Mouse (Mus musculus): ENCODE measurements around the gene Gm49661.
A peak's percentile ranks its signal among the peaks of the same experiment; 100 is the strongest.

The Gm49661 gene

DNA sequence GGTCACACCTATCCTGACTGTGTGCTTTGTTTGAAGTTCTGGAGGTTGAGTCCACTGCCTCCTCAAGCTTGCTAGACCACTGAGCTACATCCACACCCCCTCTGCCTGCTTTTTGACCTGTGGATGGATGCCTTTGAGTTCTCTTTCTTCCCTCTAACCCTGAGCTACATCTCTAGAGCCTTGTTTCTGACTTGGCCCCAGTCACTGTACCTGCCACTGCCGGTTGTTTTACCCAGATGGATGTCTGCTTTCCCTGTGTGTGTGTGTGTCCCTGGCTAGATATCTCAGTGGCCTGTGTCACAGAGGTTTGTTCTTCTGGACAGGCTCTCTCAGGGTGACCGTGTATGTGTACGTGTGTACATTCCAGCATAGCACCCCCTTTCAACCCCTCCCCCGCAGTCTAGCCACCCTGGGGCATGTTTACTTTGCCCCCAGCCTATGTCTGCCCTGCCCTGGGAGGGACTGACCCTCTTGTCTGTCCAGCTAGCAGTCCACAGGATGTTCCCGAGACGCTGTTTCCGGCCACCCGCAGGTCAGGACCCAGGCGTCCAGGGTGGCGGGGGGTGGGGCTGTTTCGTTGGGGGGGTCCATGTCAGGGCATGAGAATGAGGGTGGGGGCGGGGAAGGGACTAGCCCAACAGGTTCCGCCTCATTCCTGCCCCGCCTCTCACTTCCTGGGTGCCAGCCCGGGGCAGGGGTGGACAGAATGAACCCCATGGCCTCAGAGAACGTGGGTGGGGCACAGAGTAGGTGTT, 15.2 kb upstream of the Gm49661 start:
- peak; percentile 40 for DNase-seq (ENCODE audit: inconsistent ontology term)

DNA sequence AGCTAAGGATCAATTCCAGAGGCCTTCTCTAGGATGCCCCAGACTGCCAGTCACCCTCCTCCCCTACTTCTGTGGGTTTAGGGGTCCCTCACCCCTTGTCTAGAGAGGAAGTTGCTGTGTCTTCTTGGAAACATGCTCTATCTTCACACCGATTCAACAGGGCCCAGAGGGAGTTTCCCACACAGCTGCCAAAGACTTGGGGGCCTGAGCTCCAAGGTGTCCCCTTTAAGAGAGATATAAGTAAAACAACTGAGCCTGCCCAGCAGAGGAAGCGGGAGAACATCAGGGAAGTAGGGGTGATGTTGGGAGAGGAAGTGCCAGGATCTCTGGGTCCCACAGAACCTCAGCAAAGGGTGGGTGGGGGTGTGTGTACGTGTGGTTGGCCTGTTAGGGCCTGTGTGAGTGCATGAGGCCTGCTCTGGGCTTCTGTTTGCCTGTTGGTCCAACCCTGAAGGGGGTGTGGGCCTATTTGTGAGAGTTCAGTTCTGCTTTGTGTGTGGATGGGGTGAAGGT, 13.3 kb upstream of the Gm49661 start:
- no peak for DNase-seq (ENCODE audit: inconsistent ontology term)

DNA sequence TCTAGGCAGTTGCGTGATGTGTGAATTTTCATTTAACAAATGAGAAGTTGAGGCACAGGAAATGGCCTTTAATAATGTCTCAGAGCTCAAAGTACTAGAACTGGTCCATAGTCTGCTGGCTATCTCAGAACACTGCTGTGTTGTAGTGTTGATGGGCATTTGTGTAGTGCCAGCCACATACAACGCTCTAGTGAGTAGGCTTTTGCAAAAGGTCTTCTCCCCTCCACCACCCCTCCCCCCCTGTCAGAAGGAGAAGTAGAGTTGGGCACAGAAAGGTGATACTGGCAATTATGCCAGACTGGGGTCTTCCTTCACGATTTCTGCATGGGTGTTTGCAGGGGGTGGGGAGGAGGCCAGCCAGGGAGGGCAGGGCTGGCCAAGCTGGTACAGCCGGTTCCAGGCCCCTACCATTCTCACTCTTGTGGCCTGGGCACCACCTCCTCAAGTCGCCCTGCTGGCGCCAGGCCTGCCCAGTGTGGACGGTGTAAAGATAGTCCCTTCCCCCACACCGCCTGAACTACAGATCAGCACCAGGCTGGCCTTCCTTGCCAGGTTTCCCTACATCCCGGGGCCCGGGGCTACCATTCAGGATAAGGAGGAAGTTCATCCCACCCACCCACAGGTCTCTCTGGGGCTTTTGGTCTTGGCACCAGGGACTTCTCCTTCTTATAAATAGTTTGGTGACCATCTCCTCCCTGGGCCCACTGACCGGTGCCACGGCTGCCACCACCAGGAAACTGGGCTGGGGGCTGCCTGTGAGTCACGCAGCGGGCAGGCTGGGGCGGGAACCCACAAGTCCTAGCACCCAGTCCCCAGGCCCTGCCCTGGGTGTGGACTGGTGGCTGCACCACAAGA, 12.6 kb upstream of the Gm49661 start:
- no peak for DNase-seq (ENCODE audit: inconsistent ontology term)

DNA sequence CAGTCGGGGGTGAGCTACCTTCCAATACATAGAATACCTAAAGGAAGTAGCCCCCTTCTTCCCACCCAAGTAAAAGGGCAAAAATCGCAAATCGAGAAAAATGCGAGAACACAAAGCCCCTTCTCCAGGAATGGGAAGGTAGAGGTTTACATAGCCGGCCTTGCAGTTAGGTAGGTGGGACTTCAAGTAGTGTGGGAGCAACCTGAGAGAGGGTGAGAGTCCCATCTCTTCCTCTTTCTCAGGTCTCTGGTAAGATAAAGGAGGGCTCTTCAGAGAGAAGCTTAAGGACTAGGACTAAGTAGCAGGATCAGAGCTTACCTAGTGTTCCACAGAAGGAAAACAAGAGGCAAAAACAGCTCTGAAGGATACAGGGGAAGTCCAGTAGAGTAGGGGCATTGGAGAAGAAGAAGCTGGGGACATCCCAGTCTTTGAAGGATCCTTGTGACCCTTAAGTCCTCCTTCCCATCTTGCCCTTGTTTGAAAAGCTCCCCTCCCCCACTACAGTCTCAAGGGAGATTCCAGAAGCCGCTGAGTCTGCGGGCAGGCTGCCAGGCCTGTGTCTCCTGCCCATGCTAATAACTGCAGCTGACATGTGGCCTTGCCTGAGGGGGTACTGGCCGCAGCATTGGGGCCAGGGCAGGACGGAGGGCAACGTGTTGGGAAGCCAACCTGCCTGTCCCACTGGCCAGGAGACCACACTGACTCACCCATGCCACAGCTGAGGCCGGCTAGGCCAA, 11.6 kb upstream of the Gm49661 start:
- DNase-seq (ENCODE audit: inconsistent ontology term), result peak; percentile 89

DNA sequence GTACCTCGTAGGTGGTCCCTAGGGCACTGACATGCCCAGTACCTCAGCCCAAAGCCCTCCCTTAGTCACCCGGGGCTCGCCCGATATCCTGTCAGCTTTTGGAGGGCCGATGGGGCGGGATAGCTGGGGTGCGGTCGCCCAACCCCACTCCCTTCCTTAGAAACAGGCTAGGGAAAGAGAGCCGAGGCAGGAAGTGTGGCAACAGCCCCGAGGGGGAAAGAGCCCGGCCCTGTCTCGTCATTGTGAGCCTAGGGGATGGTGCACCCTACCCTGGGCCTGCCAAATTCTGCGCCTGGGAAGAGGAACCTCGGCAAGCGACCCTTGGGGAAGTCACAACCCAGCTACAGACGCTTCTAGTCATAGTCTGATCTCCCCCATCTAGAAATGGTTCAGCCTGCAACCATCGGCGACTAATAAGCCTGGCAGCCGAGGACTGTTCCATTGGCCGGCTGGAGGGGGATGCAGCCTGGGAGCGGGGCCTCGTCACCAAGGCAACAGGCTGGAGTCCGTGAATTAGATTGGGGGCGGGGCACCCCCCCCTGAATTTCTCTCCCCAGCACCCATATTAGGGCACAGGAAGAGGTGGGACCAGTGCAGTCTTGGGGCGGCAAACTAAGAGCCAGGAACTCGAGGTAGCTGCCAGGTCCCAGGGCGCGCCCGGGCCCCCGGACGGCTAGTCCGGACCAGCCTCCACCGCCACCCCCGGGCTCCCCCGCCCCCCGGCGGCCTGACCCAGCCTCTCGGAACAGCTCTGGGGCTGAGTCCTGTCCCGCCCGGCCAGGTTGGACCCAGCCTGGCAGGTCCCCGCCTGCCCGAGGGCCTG, 10.6 kb upstream of the Gm49661 start:
- peak; percentile 99 for DNase-seq (ENCODE audit: inconsistent ontology term)

DNA sequence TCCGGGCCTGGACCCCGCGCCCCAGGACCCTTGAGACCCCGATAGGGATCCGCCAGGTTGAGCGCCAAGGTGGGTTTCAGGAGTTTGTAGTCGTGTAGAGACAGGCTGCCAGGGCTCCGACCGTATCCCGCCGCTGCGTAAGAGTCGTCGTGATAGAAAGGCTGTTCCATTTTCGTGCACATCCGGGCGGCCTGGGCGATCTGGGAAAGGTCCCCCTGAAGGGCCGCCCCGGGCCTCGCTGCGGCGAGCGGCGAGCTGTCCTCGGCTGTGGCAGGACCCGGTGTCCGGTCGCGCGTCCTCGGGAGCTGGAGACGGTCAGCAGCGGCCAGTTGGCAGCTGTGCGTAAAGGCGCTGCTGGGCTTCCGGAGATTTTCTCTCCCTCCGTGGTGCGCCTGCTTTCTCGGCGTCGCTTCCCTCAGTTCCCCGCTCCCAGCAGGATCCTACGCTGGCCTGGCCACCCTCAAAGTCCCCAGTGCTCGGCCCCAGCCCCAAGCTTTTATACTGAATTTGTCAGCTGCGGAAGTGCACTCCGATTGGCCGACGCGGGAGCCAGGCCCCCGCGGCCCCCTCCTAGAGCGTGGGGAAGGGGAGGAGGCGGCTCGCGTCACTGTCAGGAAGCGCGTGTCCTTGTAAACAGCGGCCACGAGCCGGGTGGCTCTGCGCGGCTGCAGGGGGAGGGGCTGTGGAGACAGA, 9.2 kb upstream of the Gm49661 start, which contains the start of gene Junb:
Junb (minus strand) TSS at position 471 of the 693 bp plus-strand sequence.
- peak; percentile 100 for DNase-seq (ENCODE audit: inconsistent ontology term)

DNA sequence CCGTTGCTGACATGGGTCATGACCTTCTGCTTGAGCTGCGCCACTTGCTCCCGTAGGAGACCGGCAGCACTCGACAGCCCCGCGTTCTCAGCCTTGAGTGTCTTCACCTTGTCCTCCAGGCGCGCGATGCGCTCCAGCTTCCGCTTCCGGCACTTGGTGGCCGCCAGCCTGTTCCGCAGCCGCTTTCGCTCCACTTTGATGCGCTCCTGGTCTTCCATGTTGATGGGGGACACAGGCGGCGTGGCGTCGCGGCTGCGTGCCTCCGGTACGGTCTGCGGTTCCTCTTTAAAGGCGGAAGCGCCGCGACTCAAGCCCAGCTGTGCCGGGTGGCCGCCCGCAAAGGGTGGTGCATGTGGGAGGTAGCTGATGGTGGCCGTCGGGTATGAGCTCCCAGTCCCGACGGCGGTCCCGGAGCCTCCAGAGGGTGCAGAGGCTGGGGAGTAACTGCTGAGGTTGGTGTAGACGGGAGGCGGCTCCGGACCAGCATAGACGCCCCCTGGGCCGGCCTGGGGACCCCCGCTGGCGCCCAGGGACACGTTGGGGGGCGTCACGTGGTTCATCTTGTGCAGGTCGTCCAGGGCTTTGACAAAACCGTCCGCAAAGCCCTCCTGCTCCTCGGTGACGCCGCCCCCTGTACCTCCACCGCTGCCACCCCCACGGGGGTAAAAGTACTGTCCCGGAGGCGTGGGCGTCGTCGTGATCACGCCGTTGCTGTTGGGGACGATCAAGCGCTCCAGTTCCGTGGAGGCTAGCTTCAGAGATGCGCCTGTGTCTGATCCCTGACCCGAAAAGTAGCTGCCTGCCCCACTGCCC, 8.4 kb upstream of the Gm49661 start:
- DNase-seq (ENCODE audit: inconsistent ontology term), result peak; percentile 61

DNA sequence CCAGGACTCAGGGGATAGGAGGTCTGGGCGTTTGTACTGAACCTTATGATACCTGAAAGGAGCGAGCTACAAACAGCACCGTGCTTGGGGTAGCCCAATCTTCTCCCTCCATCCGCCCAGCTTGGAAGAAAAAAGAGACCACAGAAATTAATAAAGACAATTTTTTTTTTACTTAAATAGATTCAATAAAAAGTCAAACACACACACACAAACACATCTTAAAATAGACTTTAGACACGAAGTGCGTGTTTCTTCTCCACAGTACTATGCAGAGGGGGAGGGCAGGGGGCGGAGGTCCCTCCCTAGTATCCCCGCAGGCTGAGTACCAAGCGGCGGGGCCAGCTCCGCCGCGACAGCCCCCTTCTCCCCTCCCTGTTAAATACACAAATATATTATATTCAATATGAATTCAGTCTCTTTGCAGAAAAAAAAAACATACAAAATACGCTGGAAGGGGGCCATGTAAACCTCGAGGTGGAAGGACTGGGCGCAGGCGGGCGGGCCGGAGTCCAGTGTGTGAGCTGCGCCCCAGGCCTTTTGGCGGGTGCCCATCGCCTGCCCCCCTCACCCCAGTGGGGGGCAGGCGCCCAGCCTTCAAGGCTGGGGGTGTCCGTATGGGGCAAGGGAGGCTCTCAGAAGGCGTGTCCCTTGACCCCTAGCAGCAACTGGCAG, 7.7 kb upstream of the Gm49661 start:
- peak; percentile 72 for DNase-seq (ENCODE audit: inconsistent ontology term)

DNA sequence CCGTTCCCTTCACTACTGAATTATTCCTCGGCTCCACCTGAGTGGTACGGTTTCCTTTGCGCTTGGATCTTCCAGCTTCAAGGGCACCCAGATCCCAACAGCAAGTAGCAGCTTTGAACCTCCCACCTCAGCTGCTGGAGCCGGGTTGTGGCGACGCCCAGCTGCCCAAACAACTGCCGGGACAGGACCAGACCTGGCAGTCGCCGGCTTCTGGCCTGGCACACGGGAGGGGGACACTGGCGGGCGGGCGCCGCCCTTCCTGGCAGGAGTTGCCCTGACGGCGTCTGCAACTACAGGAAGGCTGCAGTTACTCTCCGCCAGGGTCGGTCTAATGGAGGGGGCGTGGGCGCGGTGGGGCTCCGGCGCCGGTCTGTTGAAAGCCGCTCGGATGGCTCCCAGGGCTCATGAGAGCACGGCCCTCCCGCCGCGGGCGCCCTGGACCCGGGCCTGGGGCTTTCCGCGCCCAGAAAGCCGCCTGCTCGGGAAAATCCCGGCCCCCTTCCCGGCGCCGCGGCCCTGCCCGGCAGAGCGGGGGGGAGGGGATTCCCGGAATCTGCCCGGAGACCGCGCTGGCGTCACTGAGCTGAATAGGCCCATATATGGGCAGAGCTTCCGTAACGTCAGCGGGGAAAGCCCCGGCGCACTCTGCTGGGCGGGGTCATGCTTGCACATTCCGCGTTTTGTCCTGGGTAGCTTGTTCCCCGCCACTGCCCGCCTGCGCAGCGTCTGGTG, 7.0 kb upstream of the Gm49661 start:
- peak; percentile 97 for DNase-seq (ENCODE audit: inconsistent ontology term)

DNA sequence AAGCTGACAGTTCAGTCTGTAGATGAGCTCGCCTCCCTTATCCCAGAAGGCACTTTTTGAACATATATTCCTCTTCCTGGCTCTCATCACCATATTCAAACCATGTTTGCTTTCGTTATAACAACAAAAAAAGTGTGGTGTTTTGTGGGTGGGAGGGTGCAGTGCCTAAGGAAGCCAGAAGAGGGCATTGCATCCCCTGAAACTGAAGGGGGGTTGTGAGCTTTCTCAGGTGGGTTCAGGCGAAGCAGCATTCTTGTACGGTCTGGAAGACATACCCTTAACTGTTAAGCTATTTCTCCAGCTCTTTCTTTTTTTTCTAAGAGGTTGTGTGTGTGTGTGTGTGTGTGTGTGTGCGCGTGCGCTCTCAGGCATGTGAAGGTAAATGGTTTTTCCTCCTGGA, 6.2 kb upstream of the Gm49661 start:
- peak; percentile 73 for DNase-seq (ENCODE audit: inconsistent ontology term)

DNA sequence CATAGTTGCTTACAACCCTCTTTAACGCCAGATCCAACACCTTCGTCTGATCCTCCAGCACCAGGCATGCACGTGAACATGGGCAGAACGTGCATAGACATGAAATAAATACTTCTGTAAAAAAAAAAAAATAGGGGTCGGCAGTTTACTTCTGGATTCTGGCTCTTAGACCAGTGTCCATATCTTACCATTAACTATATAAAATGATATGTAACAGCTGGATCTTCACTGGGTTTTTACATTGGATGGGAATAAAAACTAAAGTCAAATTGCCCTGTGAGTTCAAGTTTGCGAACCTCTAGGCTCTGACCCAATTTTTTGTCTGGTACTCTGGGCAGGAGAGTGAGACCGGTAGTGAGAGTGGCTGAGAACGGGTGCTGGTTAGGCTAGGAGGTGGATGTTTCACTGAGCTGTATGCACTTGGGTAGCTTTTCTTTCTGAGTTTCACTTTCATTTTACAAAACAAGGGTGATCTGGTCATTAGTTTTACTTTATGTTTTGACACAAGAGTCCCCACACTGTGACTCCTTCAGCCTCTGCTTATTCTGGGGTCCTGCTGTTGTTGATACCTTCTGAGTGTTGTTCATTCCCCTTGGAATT, 5.4 kb upstream of the Gm49661 start:
- peak; percentile 41 for DNase-seq (ENCODE audit: inconsistent ontology term)

DNA sequence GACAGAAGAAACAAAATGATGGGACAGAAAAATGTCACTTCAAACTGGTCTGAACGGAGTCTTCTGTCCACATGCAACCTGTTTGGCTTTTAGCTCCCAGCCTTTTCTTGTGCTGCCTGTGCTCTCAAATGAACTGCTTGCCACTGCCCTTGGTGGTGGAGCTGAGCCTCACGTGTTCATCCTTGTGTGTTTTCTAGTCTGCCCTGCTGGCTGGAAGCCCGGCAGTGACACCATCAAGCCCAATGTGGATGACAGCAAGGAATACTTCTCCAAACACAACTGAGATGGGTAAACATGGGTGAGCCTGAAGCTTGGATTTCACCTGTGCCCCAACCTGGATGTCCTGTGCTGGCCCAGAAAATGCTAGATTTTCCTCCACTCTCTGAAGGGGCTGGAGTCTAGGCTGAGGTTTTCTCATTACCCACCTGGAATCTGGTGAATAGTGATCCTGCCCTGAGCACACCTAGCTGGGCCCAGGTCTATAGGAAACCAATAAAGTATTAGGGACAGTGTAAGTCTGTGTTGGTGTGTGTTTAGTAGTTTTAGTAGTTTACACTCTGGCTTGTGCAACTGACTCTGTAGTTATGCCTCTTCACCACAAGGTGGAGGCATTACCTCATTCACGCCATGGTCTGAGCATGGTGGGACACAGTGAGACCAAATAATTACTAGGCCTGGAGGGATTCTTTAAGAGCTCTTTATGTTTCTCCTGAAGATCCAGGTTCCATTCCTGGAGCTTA, 4.7 kb upstream of the Gm49661 start:
- peak; percentile 67 for DNase-seq (ENCODE audit: inconsistent ontology term)

DNA sequence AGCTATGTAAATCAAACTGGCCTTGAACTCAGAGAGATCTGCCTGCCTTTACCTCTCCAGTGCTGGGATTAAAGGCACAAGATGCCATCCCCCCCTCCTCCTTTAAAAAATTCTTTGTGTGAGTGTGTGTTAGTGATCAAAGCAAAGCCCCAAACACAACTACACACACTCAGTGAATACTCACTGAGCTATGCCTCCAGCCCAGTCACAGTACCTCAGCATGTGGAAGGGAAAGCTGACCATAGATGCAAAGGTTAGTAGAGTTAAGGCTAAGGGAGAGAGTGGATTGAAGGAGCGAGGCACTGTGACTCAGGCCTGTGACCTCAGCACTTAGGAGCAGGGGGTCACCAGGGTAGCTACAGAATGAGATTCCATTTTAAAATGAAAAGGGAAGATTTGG, 3.8 kb upstream of the Gm49661 start:
- DNase-seq (ENCODE audit: inconsistent ontology term), result no peak

DNA sequence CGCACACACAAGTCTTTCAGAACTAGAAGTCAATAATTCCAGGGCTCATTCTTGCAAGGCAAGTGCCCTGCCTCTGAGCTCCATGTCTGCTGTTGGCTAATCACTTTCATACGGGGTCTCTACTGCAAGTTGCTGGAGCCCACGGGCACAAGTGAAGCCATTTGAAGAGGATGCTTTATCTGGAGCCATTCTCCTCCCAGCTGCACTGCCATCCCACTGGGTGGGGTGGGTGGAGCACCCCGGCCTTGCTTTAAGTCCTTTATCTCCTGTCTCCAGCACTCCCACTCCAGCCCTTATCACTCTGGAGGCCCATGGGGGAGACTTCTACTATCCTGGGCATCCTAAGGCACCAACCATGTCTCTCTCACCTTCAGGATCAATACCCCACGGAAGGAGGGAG, 1.7 kb upstream of the Gm49661 start:
- no peak for DNase-seq (ENCODE audit: inconsistent ontology term)

DNA sequence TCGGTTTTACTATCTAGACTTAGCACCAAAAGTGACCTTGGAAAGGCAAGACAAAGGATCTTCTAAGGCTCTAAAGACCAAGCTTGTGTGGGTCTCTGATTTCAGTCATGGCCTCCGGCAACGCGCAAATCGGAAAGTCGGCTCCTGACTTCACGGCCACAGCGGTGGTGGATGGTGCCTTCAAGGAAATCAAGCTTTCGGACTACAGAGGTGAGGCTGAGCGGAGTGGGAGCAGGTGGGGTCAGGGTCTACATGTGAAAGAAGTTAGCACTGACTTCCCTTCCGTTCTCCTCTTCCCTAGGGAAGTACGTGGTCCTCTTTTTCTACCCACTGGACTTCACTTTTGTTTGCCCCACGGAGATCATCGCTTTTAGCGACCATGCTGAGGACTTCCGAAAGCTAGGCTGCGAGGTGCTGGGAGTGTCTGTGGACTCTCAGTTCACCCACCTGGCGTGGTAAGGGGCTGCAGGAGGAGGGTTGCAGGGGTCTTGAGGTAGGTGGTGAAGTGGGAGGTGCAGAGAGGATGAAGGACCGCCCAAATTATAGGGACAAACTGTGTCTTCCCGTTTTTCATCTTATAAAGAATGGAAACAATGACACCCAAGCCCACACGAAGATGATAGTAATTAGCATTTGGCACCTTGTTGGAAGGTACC, 1.0 kb upstream of the Gm49661 start:
- no peak for DNase-seq (ENCODE audit: inconsistent ontology term)

DNA sequence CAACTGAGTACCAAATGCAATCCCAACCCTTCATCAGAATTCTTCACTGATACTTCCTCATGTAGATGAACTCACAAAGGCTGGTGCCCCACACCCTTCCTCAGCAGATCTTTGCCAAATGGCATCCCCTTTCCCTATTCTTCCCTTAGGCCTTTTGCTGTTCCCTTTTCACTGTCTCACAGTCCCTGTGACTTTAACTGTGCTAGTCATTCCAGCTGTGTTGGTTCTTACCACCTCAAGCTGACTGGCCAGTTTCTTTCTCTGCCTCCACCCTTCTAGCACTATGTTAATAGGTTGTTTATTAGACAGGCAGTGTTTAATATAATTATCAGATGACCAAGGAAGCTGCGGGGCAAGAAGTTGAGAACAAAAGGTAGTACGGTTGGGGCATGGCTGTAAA, 583 bp downstream of the Gm49661 start:
- no peak for DNase-seq (ENCODE audit: inconsistent ontology term)

Data from Muller cell, postnatal 12 days (primary cell).